Mouse (Mus musculus) liver, embryonic 16.5 days (tissue): ENCODE data around the gene Psmb1. TPM values are rescaled to one million over a fixed set of nuclear protein-coding genes. Genes with fewer than 3 reads are reported as not detected.

ENCODE experiments used
- ATAC-seq: fragments of 200-750 bp; cut with Nextera tagmentation; 2 replicates; pipeline ENCODE4 v1.8.0; 2017; ENCODE audit warnings: low read depth, mild to moderate bottlenecking, moderate number of reproducible peaks, moderate library complexity
- H3K27ac ChIP-seq: fragments of 300-500 bp; sonication (generic); 2 replicates; pipeline ENCODE4 v1.5.1; 2014; ENCODE audit warnings: mild to moderate bottlenecking, low read length
- H3K27me3 ChIP-seq: fragments of 300-500 bp; sonication (generic); 2 replicates; pipeline ENCODE4 v1.6.1; 2014; ENCODE audit warnings: low read depth, low read length, mixed read lengths; ENCODE audit not compliant: control insufficient read depth, insufficient read depth
- H3K36me3 ChIP-seq: fragments of 300-500 bp; sonication (generic); 2 replicates; pipeline ENCODE4 v1.6.1; 2014; ENCODE audit warnings: mild to moderate bottlenecking; ENCODE audit not compliant: control insufficient read depth, insufficient read depth
- H3K4me1 ChIP-seq: fragments of 300-500 bp; sonication (generic); 2 replicates; pipeline ENCODE4 v1.6.1; 2014; ENCODE audit warnings: low read depth, low read length, mixed read lengths; ENCODE audit not compliant: control insufficient read depth
- H3K4me2 ChIP-seq: fragments of 300-500 bp; sonication (generic); 2 replicates; pipeline ENCODE4 v1.6.1; 2014; ENCODE audit warnings: low read depth, low read length, mixed read lengths
- H3K4me3 ChIP-seq: fragments of 300-500 bp; sonication (generic); 2 replicates; pipeline ENCODE4 v1.5.1; 2014; ENCODE audit warnings: low read depth, mild to moderate bottlenecking, low read length
- H3K9ac ChIP-seq: fragments of 300-500 bp; sonication (generic); 2 replicates; pipeline ENCODE4 v1.6.1; 2014; ENCODE audit warnings: low read depth, low read length
- H3K9me3 ChIP-seq: fragments of 300-500 bp; sonication (generic); replicated peaks from 2 replicates; pipeline ENCODE4 v1.6.1; 2016; ENCODE audit warnings: low read length; ENCODE audit not compliant: control insufficient read depth
- WGBS: fragments of 180-500 bp; shearing (Covaris S2); extraction: QIAGEN DNeasy Blood & Tissue Kit; methylation state at CpG from one replicate; pipeline ENCODE4 v1.1.7; 2014; ENCODE audit not compliant: insufficient replicate concordance; 5-methylcytosine and 5-hydroxymethylcytosine counted together
- polyA plus RNA-seq: library from polyadenylated mRNA; unstranded; fragments of >200 nt; fragmentation: Nextera tagmentation; extraction: Ambion mirVana; gene quantifications from 2 replicates; pipeline ENCODE4 v1.2.1, GENCODE M21; 2015

Psmb1 gene
- polyA plus RNA-seq, 1 experiment from 2014 or later = 108 TPM

- Histone ChIP-seq H3K4me1 (peaks cover 7% of the 10 kb centered on the region), H3K27ac (no peak overlapping the region), H3K4me2 (no peak overlapping the region), H3K36me3 (peaks cover 7% of the 10 kb centered on the region), H3K27me3 (no peaks in the 10 kb centered on the region), H3K9me3 (no peaks in the 10 kb centered on the region), H3K9ac (no peak overlapping the region), H3K4me3 (no peak overlapping the region)
- ATAC-seq = no peak
- WGBS = 69% methylated on average over 6 of the region's 6 CpGs
Observed at GRCm38 (mm10) chr17:15429451-15429850, 70.1 kb downstream of the Psmb1 start.

- H3K4me2 ChIP-seq = no peak overlapping the region
- H3K9me3 ChIP-seq = no peaks in the 10 kb centered on the region
- no peak overlapping the region for H3K27ac ChIP-seq
- H3K4me3 ChIP-seq = no peak overlapping the region
- WGBS = 72% methylated on average over 3 of the region's 3 CpGs
- peaks cover 5% of the 10 kb centered on the region for H3K4me1 ChIP-seq
- H3K9ac ChIP-seq = no peak overlapping the region
- H3K36me3 ChIP-seq = peaks cover 18% of the 10 kb centered on the region
- H3K27me3 ChIP-seq = no peaks in the 10 kb centered on the region
- no peak for ATAC-seq
Observed at GRCm38 (mm10) chr17:15425931-15426330, 73.6 kb downstream of the Psmb1 start.

Other genes starting within 250 kb of the Psmb1 start
- 0.99 and 1.2 TPM in 2 replicates for gene Dll1, start 122.9 kb downstream of the Psmb1 start, polyA plus RNA-seq
- 7.8 and 8.0 TPM in 2 replicates for gene Fam120b, start 103.5 kb downstream of the Psmb1 start, polyA plus RNA-seq
- gene Tbp, start 137 bp upstream of the Psmb1 start, polyA plus RNA-seq = 17.1 and 17.3 TPM in 2 replicates
- 16.3 and 22.7 TPM in 2 replicates for gene Pdcd2, start 27.6 kb upstream of the Psmb1 start, polyA plus RNA-seq
- 0.43 and 0.74 TPM in 2 replicates for gene Prdm9, start 64.6 kb upstream of the Psmb1 start, polyA plus RNA-seq
- gene Chd1, start 205.2 kb upstream of the Psmb1 start, polyA plus RNA-seq = 9.0 and 10.1 TPM in 2 replicates